Mouse (Mus musculus) stomach, embryonic 14.5 days (tissue): ENCODE data around the gene Elk3. TPM values are rescaled to one million over a fixed set of nuclear protein-coding genes. Genes with fewer than 3 reads are reported as not detected.

Source experiments
- ATAC-seq: fragments of 200-750 bp; cut with Nextera tagmentation; 2 replicates; pipeline ENCODE4 v1.8.0; 2017; ENCODE audit warnings: low read depth, moderate TSS enrichment; ENCODE audit not compliant: insufficient number of reproducible peaks, insufficient read depth, low FRiP score
- H3K27ac ChIP-seq: fragments of 300-500 bp; sonication (generic); 2 replicates; pipeline ENCODE4 v1.5.1; 2014; ENCODE audit warnings: mild to moderate bottlenecking, low read length, moderate library complexity, mixed read lengths
- H3K27me3 ChIP-seq: fragments of 300-500 bp; sonication (generic); 2 replicates; pipeline ENCODE4 v1.6.1; 2014; ENCODE audit warnings: low read length, control low read depth, mixed read lengths; ENCODE audit not compliant: control insufficient read depth, insufficient read depth
- H3K36me3 ChIP-seq: fragments of 300-500 bp; sonication (generic); 2 replicates; pipeline ENCODE4 v1.6.1; 2014; ENCODE audit warnings: mild to moderate bottlenecking, control low read depth, low read length, moderate library complexity, mixed read lengths; ENCODE audit not compliant: control insufficient read depth, insufficient read depth
- H3K4me1 ChIP-seq: fragments of 300-500 bp; sonication (generic); 2 replicates; pipeline ENCODE4 v1.6.1; 2014; ENCODE audit warnings: low read length, control low read depth, mixed read lengths; ENCODE audit not compliant: control insufficient read depth, insufficient read depth
- H3K4me2 ChIP-seq: fragments of 300-500 bp; sonication (generic); replicated peaks from 2 replicates; pipeline ENCODE4 v1.6.1; 2014; ENCODE audit warnings: low read depth, low read length, control low read depth
- H3K4me3 ChIP-seq: fragments of 300-500 bp; sonication (generic); 2 replicates; pipeline ENCODE4 v1.5.1; 2014; ENCODE audit warnings: low read depth, low read length, control low read depth
- H3K9ac ChIP-seq: fragments of 300-500 bp; sonication (generic); replicated peaks from 2 replicates; pipeline ENCODE4 v1.6.1; 2014; ENCODE audit warnings: low read depth, mild to moderate bottlenecking, control low read depth, low read length, moderate library complexity, mixed read lengths
- H3K9me3 ChIP-seq: fragments of 300-500 bp; sonication (generic); 2 replicates; pipeline ENCODE4 v1.6.1; 2016; ENCODE audit warnings: low read depth, low read length, control low read depth; ENCODE audit not compliant: control insufficient read depth
- WGBS: fragments of 180-500 bp; shearing (Covaris S2); extraction: QIAGEN DNeasy Blood & Tissue Kit; methylation state at CpG from one replicate; pipeline ENCODE4 v1.1.7; 2014; 5-methylcytosine and 5-hydroxymethylcytosine counted together
- polyA plus RNA-seq: library from polyadenylated mRNA; unstranded; fragments of >200 nt; fragmentation: Nextera tagmentation; extraction: Ambion mirVana; gene quantifications from 2 replicates; pipeline ENCODE4 v1.2.1, GENCODE M21; 2014

The Elk3 gene
- polyA plus RNA-seq, 1 experiment from 2014 or later = 36.6 TPM

DNA sequence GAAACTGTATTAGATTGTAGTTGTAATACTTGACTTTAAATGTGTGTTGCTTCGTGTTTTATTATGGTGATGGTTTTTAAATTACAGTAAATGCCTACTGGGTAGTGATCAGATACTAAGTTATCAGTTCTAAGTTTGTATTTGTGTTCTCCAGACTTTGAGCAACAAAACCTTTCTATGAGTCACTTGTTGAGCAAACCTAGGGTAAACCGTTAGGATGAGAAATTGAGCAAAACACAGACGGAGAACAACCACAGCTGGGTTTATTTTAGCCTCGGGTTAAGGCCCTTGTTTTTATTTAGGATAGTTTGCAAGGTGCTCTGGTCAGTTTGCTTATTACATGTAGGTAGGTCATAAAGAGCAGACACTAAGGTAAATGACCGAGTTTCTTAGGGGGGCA, 103.8 kb downstream of the Elk3 start:
- Histone ChIP-seq H3K9me3 (no peaks in the 10 kb centered on the region), H3K36me3 (peaks cover 6% of the 10 kb centered on the region; the same call in 1 of the 2 replicates), H3K27me3 (no peaks in the 10 kb centered on the region), H3K27ac (no peak overlapping the region), H3K4me3 (no peak overlapping the region), H3K4me1 (peaks cover 6% of the 10 kb centered on the region; the same call in 1 of the 2 replicates), H3K9ac (no peak overlapping the region), H3K4me2 (no peak overlapping the region)
- 78% methylated on average over 5 of the region's 5 CpGs for WGBS
- ATAC-seq = no peak

DNA sequence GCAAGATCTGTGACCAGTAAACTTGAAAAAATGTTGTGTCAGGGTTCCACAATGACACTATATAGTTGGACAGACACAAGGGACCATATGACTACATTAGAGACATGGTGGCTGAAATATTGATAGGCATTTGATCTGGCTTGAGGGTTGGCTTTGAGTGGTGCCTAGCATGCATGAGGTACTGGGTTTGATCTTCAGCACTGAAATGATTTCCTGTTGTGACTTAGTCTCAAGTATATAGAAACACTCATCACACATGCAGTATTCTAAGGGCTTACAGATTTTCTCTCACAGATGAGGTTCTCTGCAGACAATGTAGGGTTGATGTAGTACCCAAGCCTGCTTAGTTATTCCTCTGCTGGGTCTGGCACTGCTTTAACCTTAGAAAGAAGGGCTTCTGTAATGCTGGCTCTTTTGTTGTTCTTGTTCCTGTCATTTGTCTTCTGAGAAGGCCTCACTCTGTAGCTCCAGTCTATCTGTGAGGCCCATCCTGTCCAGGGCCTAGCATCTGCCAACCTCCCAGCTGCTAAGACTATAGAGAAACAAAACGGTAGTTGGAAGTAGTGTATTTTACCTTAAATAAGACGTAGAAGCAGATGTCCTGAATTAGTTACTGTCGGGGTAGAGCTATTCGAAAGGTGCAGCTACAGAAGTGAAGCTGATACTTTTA, 105.5 kb downstream of the Elk3 start:
- H3K36me3 ChIP-seq = no peaks in the 10 kb centered on the region
- no peak overlapping the region for H3K9ac ChIP-seq
- H3K27me3 ChIP-seq = no peaks in the 10 kb centered on the region
- 86% methylated on average over 4 of the region's 4 CpGs for WGBS
- H3K4me1 ChIP-seq = peaks cover 6% of the 10 kb centered on the region; the same call in 1 of the 2 replicates
- no peak overlapping the region for H3K4me3 ChIP-seq
- H3K4me2 ChIP-seq = no peak overlapping the region
- no peak overlapping the region for H3K27ac ChIP-seq
- no peak for ATAC-seq
- no peaks in the 10 kb centered on the region for H3K9me3 ChIP-seq

DNA sequence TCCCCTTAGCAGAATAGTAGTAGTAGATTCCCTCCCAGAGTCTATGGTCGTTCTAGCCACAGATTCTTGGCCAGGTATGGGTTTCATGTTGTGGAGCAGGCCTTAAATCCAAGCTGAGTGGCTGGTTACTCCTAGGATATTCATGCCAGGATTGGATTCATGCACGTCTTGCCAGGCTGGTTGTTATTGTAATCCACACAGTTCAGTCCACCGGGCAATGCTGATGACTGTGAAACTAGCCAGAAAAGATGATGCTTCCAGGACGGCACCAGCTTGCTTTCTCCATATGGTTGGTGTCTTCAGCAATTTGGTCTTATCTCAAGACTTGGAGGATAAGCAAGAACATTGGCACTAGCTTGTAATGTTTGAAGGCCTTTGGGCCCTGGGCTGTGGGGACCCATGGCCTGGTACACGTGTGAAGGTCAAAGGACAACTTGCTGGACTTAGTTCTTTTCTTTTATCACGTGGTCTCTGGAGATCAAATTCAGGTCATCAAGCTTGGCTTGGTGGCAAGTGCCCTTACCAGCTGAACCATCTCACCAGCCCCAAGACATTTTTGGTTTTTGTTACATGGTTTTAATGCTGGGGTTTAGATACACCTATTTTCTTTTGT, 109.0 kb downstream of the Elk3 start:
- no peak overlapping the region for H3K4me2 ChIP-seq
- H3K27me3 ChIP-seq = no peaks in the 10 kb centered on the region
- H3K27ac ChIP-seq = no peak overlapping the region
- no peaks in the 10 kb centered on the region for H3K9me3 ChIP-seq
- no peak overlapping the region for H3K4me3 ChIP-seq
- H3K4me1 ChIP-seq = peaks cover 6% of the 10 kb centered on the region; the same call in 1 of the 2 replicates
- H3K36me3 ChIP-seq = no peaks in the 10 kb centered on the region
- no peak overlapping the region for H3K9ac ChIP-seq
- WGBS = 89% methylated on average over 6 of the region's 6 CpGs
- no peak for ATAC-seq

DNA sequence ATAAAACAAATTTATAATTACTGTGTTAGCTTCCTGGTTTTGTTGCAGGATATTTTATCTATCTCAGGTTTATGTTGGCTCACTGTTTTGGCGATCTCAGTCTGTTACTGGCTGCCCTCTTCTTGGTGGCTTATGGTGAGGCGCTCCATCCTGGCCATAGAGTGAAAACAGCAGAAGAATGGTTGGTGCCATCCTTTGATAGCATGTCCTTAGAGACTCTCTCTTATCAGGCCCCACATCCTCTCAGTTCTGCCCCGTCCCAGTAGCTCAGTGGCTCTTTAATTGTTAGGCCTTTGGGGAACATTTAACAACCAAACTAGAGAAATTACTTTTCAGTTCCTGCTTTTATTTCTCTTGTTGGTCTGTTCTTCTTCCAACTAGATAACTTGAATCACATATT, 112.0 kb downstream of the Elk3 start:
- 97% methylated on average over 3 of the region's 3 CpGs for WGBS
- no peak overlapping the region for H3K27ac ChIP-seq
- H3K36me3 ChIP-seq = no peaks in the 10 kb centered on the region
- no peak overlapping the region for H3K9ac ChIP-seq
- H3K27me3 ChIP-seq = no peaks in the 10 kb centered on the region
- no peak for ATAC-seq
- no peak overlapping the region for H3K4me2 ChIP-seq
- 0 out of 2 replicates have a peak, but pooled peaks cover 3% of the 10 kb centered on the region for H3K4me1 ChIP-seq
- no peak overlapping the region for H3K4me3 ChIP-seq
- no peaks in the 10 kb centered on the region for H3K9me3 ChIP-seq

Other genes with a start within 250 kb of the Elk3 start
- 0.10 and 0.35 TPM in 2 replicates for gene Cfap54, start 229.5 kb downstream of the Elk3 start, polyA plus RNA-seq
- gene Cdk17, start 150.3 kb downstream of the Elk3 start, polyA plus RNA-seq = 23.0 and 26.5 TPM in 2 replicates
- 212 and 220 TPM in 2 replicates for gene Lta4h, start 142.3 kb upstream of the Elk3 start, polyA plus RNA-seq
- gene Hal, start 177.6 kb upstream of the Elk3 start, polyA plus RNA-seq = 2.1 and 2.3 TPM in 2 replicates
- gene Amdhd1, start 228.9 kb upstream of the Elk3 start, polyA plus RNA-seq = 0.77 and 0.94 TPM in 2 replicates
- 0.80 and 2.6 TPM in 2 replicates for gene Ccdc38, start 229.5 kb upstream of the Elk3 start, polyA plus RNA-seq